24 mouse cellular contexts compared by ENCODE assay signal in genomic region chr5:129111729-129112128, GRCm38 (mm10). TPM values are rescaled to one million over a fixed set of nuclear protein-coding genes. Genes with fewer than 3 reads are reported as not detected.
"Had no signal": no experiment of that assay in that cellular context is flagged by ENCODE, and none has a peak within 500 bp of the region (broad histone marks: within the 10 kb centered on the region; RNA-seq: fewer than 3 reads in every experiment).

No protein-coding gene starts in this region.

- H3K27me3 ChIP-seq: heart, embryonic 15.5 days; hindbrain, embryonic 13.5 days; hindbrain, embryonic 15.5 days; intestine, embryonic 15.5 days had no signal

- ATAC-seq: inflammation-experienced regulatory T-cells, adult 6 months; intestine, embryonic 15.5 days; intestine, postnatal 0 days had no signal

- H3K9me3 ChIP-seq: heart, embryonic 13.5 days; heart, embryonic 15.5 days; hindbrain, embryonic 13.5 days; hindbrain, embryonic 15.5 days; intestine, embryonic 15.5 days; limb, embryonic 10.5 days; limb, embryonic 12.5 days had no signal

- H3K4me3 ChIP-seq: gastrocnemius, adult 2 months; heart, adult 2 months; heart, embryonic 13.5 days; heart, embryonic 15.5 days; hindbrain, embryonic 13.5 days; hindbrain, embryonic 15.5 days; intestine, embryonic 15.5 days; layer of hippocampus, adult 2 months; left cerebral cortex, adult 2 months; limb, embryonic 10.5 days; limb, embryonic 12.5 days had no signal

- DNase-seq: gastrocnemius, adult 2 months; gastrocnemius, postnatal 10 days; gastrocnemius, postnatal 25 days; heart, adult 2 months; heart, postnatal 4 days; kidney, adult 2 months; kidney, adult 9 months; kidney, postnatal 10 days; kidney, postnatal 25 days; kidney, postnatal 4 days; liver had no signal

- H3K4me2 ChIP-seq: heart, embryonic 11.5 days; heart, embryonic 13.5 days; heart, embryonic 15.5 days; hindbrain, embryonic 13.5 days; hindbrain, embryonic 15.5 days; intestine, embryonic 15.5 days; limb, embryonic 12.5 days; liver, embryonic 11.5 days had no signal

- H3K27ac ChIP-seq: gastrocnemius, adult 2 months; heart, adult 2 months; heart, embryonic 13.5 days; heart, embryonic 15.5 days; hindbrain, embryonic 13.5 days; hindbrain, embryonic 15.5 days; intestine, embryonic 15.5 days; layer of hippocampus, adult 2 months; left cerebral cortex, adult 2 months; limb, embryonic 10.5 days; limb, embryonic 12.5 days had no signal

- H3K36me3 ChIP-seq: heart, embryonic 13.5 days; heart, embryonic 15.5 days; hindbrain, embryonic 13.5 days; hindbrain, embryonic 15.5 days; intestine, embryonic 15.5 days; limb, embryonic 10.5 days; limb, embryonic 12.5 days had no signal

- H3K9ac ChIP-seq: heart, embryonic 13.5 days; heart, embryonic 15.5 days; hindbrain, embryonic 13.5 days; hindbrain, embryonic 15.5 days; intestine, embryonic 15.5 days; limb, embryonic 12.5 days had no signal

- H3K4me1 ChIP-seq: heart, embryonic 13.5 days; heart, embryonic 15.5 days; hindbrain, embryonic 15.5 days; intestine, embryonic 15.5 days; limb, embryonic 12.5 days had no signal

RNA-seq across cellular contexts. Expression of gene Adgrd1, which starts 15.2 kb away (rescaled TPM):
- polyA plus RNA-seq: limb, embryonic 10.5 days; limb, embryonic 12.5 days; liver, embryonic 11.5 days had no signal
